In the genomic region with DNA sequence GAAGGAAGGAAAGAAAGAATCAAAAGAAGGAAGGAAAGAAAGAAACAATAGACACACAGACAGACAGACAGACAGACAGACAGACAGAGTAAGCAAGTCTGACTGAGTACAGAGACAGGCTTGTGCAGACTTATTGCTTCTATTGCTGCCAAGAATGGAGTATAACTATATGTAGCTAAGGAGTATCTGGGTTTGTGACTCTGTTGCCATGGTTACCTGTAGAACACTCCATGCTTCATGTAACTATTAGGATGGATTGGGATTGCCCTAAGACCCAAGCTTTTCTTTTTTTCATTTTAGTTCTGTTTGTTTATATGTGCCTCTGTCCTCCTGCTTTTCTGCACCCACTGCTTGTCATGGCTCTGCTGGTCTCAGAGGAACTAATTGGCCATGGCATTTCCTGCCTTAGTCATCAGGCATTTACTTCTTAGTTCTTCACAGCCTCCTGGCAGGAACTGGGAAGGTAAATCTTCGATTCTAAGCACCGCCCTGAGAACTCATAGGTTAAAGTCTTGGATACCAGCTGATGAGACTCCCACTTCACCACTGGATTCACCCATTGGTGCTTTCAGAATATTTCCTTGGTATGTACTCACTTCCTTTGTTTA, we compare ENCODE assay signal across 23 mouse cellular contexts.
A peak's percentile ranks its signal among the peaks of the same experiment; 100 is the strongest.
DNase-seq lines count a peak whose midpoint lies in the region; ATAC-seq and TF ChIP-seq lines count a peak whose summit lies in the region.
"Had no signal": no experiment of that assay in that cellular context is flagged by ENCODE, and none has a peak within 500 bp of the region (broad histone marks: within the 10 kb centered on the region; RNA-seq: fewer than 3 reads in every experiment).

No protein-coding gene starts in this region.

- H3K4me3 ChIP-seq in hindbrain, postnatal 0 days (ENCODE audit: low read length) = no peak overlapping the region
- no peak overlapping the region for H3K4me3 ChIP-seq in hindbrain, embryonic 11.5 days (ENCODE audit: low read depth, low read length)
- no peak overlapping the region for H3K4me3 ChIP-seq in intestine, postnatal 0 days (ENCODE audit: low read depth, low read length)
- H3K4me3 ChIP-seq: embryonic facial prominence, embryonic 12.5 days; gastrocnemius, adult 2 months; heart, embryonic 13.5 days; hindbrain, embryonic 10.5 days; intestine, embryonic 15.5 days; kidney, embryonic 15.5 days; neural tube, embryonic 13.5 days had no signal

- no peaks in the 10 kb centered on the region for H3K4me1 ChIP-seq in hindbrain, postnatal 0 days (ENCODE audit: insufficient read depth, low read length)
- H3K4me1 ChIP-seq in hindbrain, embryonic 11.5 days (replicated peaks; ENCODE audit: control insufficient read depth, insufficient read depth, low read length) = no peaks in the 10 kb centered on the region
- no peaks in the 10 kb centered on the region for H3K4me1 ChIP-seq in intestine, postnatal 0 days (replicated peaks; ENCODE audit: control insufficient read depth, insufficient read depth, low read length)
- H3K4me1 ChIP-seq: embryonic facial prominence, embryonic 12.5 days; heart, embryonic 13.5 days; hindbrain, embryonic 10.5 days; intestine, embryonic 15.5 days; kidney, embryonic 15.5 days; neural tube, embryonic 13.5 days had no signal

- no peak overlapping the region for H3K4me2 ChIP-seq in hindbrain, postnatal 0 days (ENCODE audit: low read depth, low read length)
- H3K4me2 ChIP-seq in hindbrain, embryonic 11.5 days (replicated peaks; ENCODE audit: low read depth, low read length) = no peak overlapping the region
- H3K4me2 ChIP-seq in intestine, postnatal 0 days (replicated peaks; ENCODE audit: low read depth) = no peak overlapping the region
- H3K4me2 ChIP-seq: embryonic facial prominence, embryonic 12.5 days; heart, embryonic 13.5 days; intestine, embryonic 15.5 days; kidney, embryonic 15.5 days; neural tube, embryonic 13.5 days had no signal

- 86% methylated on average over 2 of the region's 2 CpGs for WGBS in hindbrain, postnatal 0 days
- 90% methylated on average over 2 of the region's 2 CpGs for WGBS in hindbrain, embryonic 11.5 days
- WGBS in intestine, postnatal 0 days = 83% methylated on average over 2 of the region's 2 CpGs

- no peaks in the 10 kb centered on the region for H3K9me3 ChIP-seq in hindbrain, postnatal 0 days (ENCODE audit: low read length)
- no peaks in the 10 kb centered on the region for H3K9me3 ChIP-seq in hindbrain, embryonic 11.5 days (ENCODE audit: control insufficient read depth, low read length)
- no peaks in the 10 kb centered on the region for H3K9me3 ChIP-seq in intestine, postnatal 0 days (ENCODE audit: control insufficient read depth)
- H3K9me3 ChIP-seq: embryonic facial prominence, embryonic 12.5 days; heart, embryonic 13.5 days; hindbrain, embryonic 10.5 days; intestine, embryonic 15.5 days; kidney, embryonic 15.5 days; neural tube, embryonic 13.5 days had no signal

- H3K36me3 ChIP-seq in hindbrain, postnatal 0 days (ENCODE audit: insufficient read depth, low read length) = no peaks in the 10 kb centered on the region
- no peaks in the 10 kb centered on the region for H3K36me3 ChIP-seq in hindbrain, embryonic 11.5 days (ENCODE audit: control insufficient read depth, insufficient read depth, low read length)
- no peaks in the 10 kb centered on the region for H3K36me3 ChIP-seq in intestine, postnatal 0 days (ENCODE audit: control insufficient read depth, insufficient read depth)
- H3K36me3 ChIP-seq: embryonic facial prominence, embryonic 12.5 days; heart, embryonic 13.5 days; hindbrain, embryonic 10.5 days; intestine, embryonic 15.5 days; kidney, embryonic 15.5 days; neural tube, embryonic 13.5 days had no signal

- DNase-seq in embryo, embryonic 11 days = peak; percentile 7
- no peak for DNase-seq in embryo, embryonic 9.5 days (ENCODE audit: extremely low spot score)
- DNase-seq in hindbrain, postnatal 0 days (ENCODE audit: low spot score) = peak; percentile 43
- no peak for DNase-seq in hindbrain, embryonic 11.5 days (ENCODE audit: low spot score)
- peak; percentile 2 for DNase-seq in right cerebral cortex, adult 18-20 months
- DNase-seq in right cerebral cortex, adult 2 months (ENCODE audit: low spot score in 2 of 2) = no peak
- no peak for DNase-seq in heart, postnatal 36 days
- DNase-seq: adrenal gland, postnatal 14 days; cerebellum, postnatal 10 days; gastrocnemius, adult 2 months; lung, postnatal 10 days; thymus, postnatal 25 days had no signal

- 0 out of 2 replicates have a peak, but pooled peaks have one; percentile 47 for ATAC-seq in hindbrain, postnatal 0 days
- no peak for ATAC-seq in hindbrain, embryonic 11.5 days (ENCODE audit: low FRiP score)
- ATAC-seq in intestine, postnatal 0 days = no peak
- ATAC-seq: activated CD4-positive, CD25-positive, alpha-beta regulatory T cell, adult 4 months; intestine, embryonic 15.5 days had no signal

- TF ChIP-seq CTCF in hindbrain, postnatal 0 days (IDR thresholded peaks at IDR 0.05; ENCODE audit: low read depth) = no peak
- TF ChIP-seq CTCF in intestine, postnatal 0 days (IDR thresholded peaks at IDR 0.05; ENCODE audit: low read depth) = no peak

- H3K27me3 ChIP-seq in hindbrain, postnatal 0 days (ENCODE audit: insufficient read depth, low read length) = no peaks in the 10 kb centered on the region
- H3K27me3 ChIP-seq in hindbrain, embryonic 11.5 days (ENCODE audit: control insufficient read depth, insufficient read depth, low read length) = no peaks in the 10 kb centered on the region
- no peaks in the 10 kb centered on the region for H3K27me3 ChIP-seq in intestine, postnatal 0 days (replicated peaks; ENCODE audit: control insufficient read depth, insufficient read depth, low read length)
- H3K27me3 ChIP-seq: CH12.LX; embryonic facial prominence, embryonic 12.5 days; heart, embryonic 13.5 days; intestine, embryonic 15.5 days; kidney, embryonic 15.5 days; neural tube, embryonic 13.5 days had no signal

- no peak overlapping the region for H3K9ac ChIP-seq in hindbrain, postnatal 0 days (replicated peaks; ENCODE audit: low read length)
- H3K9ac ChIP-seq in hindbrain, embryonic 11.5 days (ENCODE audit: low read depth, low read length) = no peak overlapping the region
- no peak overlapping the region for H3K9ac ChIP-seq in intestine, postnatal 0 days (ENCODE audit: low read depth, low read length)
- H3K9ac ChIP-seq: embryonic facial prominence, embryonic 12.5 days; heart, embryonic 13.5 days; intestine, embryonic 15.5 days; kidney, embryonic 15.5 days; liver, embryonic 14.5 days; neural tube, embryonic 13.5 days had no signal

- no peak overlapping the region for H3K27ac ChIP-seq in hindbrain, postnatal 0 days
- H3K27ac ChIP-seq in hindbrain, embryonic 11.5 days (ENCODE audit: low read depth, low read length) = no peak overlapping the region
- H3K27ac ChIP-seq in intestine, postnatal 0 days (ENCODE audit: low read depth, low read length) = no peak overlapping the region
- H3K27ac ChIP-seq: embryonic facial prominence, embryonic 12.5 days; gastrocnemius, adult 2 months; heart, embryonic 13.5 days; hindbrain, embryonic 10.5 days; intestine, embryonic 15.5 days; kidney, embryonic 15.5 days; liver, embryonic 14.5 days; neural tube, embryonic 13.5 days; stomach, postnatal 0 days had no signal

- intact Hi-C loops in heart, postnatal 36 days (cut with DNase I) = no loop called here

Comparison
In these comparisons a context has a peak if more than half of its experiments do, and no peak if none do; other contexts are left out.
1. DNase-seq: peak in embryo, embryonic 11 days (single experiment), hindbrain, postnatal 0 days (single experiment) and right cerebral cortex, adult 18-20 months (single experiment); none in embryo, embryonic 9.5 days (single experiment), hindbrain, embryonic 11.5 days (single experiment), right cerebral cortex, adult 2 months (0 of 2) and heart, postnatal 36 days (0 of 2).